Mouse (Mus musculus): ENCODE results near the gene Atp1a4. TPM values are rescaled to one million over a fixed set of nuclear protein-coding genes. Genes with fewer than 3 reads are reported as not detected.

Gene Atp1a4
- total RNA-seq, 2 experiments from 2014 or later, result not detected

GRCm38 (mm10) chr1:172296816-172297510 is 38.7 kb upstream of the Atp1a4 start:
- Histone ChIP-seq H3K4me3 (peak overlapping the region; percentile 58), H3K27ac (peak overlapping the region; percentile 93)
- no peak for TF ChIP-seq CTCF (conservative IDR thresholded peaks at IDR 0.05)
- no peak for DNase-seq (ENCODE audit: low spot score in 2 of 2)

- DNase-seq (ENCODE audit: low spot score in 2 of 2), result peak; percentile 56 to 70
- no peak for TF ChIP-seq CTCF (conservative IDR thresholded peaks at IDR 0.05)
Observed at GRCm38 (mm10) chr1:172295751-172296197, 37.6 kb upstream of the Atp1a4 start.

GRCm38 (mm10) chr1:172293449-172293848 is 35.2 kb upstream of the Atp1a4 start:
- peak overlapping the region; percentile 32 for H3K4me3 ChIP-seq
- H3K27ac ChIP-seq, result peak overlapping the region; percentile 77
- TF ChIP-seq CTCF (conservative IDR thresholded peaks at IDR 0.05), result no peak
- DNase-seq (ENCODE audit: low spot score in 2 of 2), result no peak

More at GRCm38 (mm10) chr1:172295751-172296197, 37.6 kb upstream of the Atp1a4 start:
- H3K27ac ChIP-seq, result peak overlapping the region; percentile 93
- H3K4me3 ChIP-seq, result peak overlapping the region; percentile 58

GRCm38 (mm10) chr1:172292880-172293279 is 34.7 kb upstream of the Atp1a4 start:
- TF ChIP-seq CTCF (conservative IDR thresholded peaks at IDR 0.05), result no peak
- Histone ChIP-seq H3K27ac (peak overlapping the region; percentile 77), H3K4me3 (peak overlapping the region; percentile 20; the same call in 1 of the 2 replicates)
- DNase-seq (ENCODE audit: low spot score in 2 of 2), result no peak

- H3K27ac ChIP-seq, result no peak overlapping the region
Observed at GRCm38 (mm10) chr1:172289617-172289946, 31.4 kb upstream of the Atp1a4 start.

GRCm38 (mm10) chr1:172288900-172289616 is 30.8 kb upstream of the Atp1a4 start:
- Histone ChIP-seq H3K27ac (no peak overlapping the region), H3K4me3 (no peak overlapping the region)
- no peak for TF ChIP-seq CTCF (conservative IDR thresholded peaks at IDR 0.05)
- no peak for DNase-seq (ENCODE audit: low spot score in 2 of 2)

More at GRCm38 (mm10) chr1:172289617-172289946, 31.4 kb upstream of the Atp1a4 start:
- DNase-seq (ENCODE audit: low spot score in 2 of 2), result no peak
- TF ChIP-seq CTCF (conservative IDR thresholded peaks at IDR 0.05), result no peak
- no peak overlapping the region for H3K4me3 ChIP-seq

- no peak for TF ChIP-seq CTCF (conservative IDR thresholded peaks at IDR 0.05)
- Histone ChIP-seq H3K4me3 (no peak overlapping the region), H3K27ac (peak overlapping the region; percentile 10; the same call in 1 of the 2 replicates)
- no peak for DNase-seq (ENCODE audit: low spot score in 2 of 2)
Observed at GRCm38 (mm10) chr1:172286740-172287139, 28.5 kb upstream of the Atp1a4 start.

GRCm38 (mm10) chr1:172284221-172284620 is 26.0 kb upstream of the Atp1a4 start:
- H3K27ac ChIP-seq, result no peak overlapping the region

GRCm38 (mm10) chr1:172283073-172283472 is 24.9 kb upstream of the Atp1a4 start:
- no peak for DNase-seq (ENCODE audit: low spot score in 2 of 2)
- Histone ChIP-seq H3K4me3 (no peak overlapping the region), H3K27ac (peak overlapping the region; percentile 90)
- TF ChIP-seq CTCF (conservative IDR thresholded peaks at IDR 0.05), result no peak

More at GRCm38 (mm10) chr1:172284221-172284620, 26.0 kb upstream of the Atp1a4 start:
- DNase-seq (ENCODE audit: low spot score in 2 of 2), result no peak
- no peak for TF ChIP-seq CTCF (conservative IDR thresholded peaks at IDR 0.05)
- no peak overlapping the region for H3K4me3 ChIP-seq

GRCm38 (mm10) chr1:172281522-172282254 is 23.5 kb upstream of the Atp1a4 start:
- peak in 1 of 2 experiments; percentile 31 for DNase-seq (ENCODE audit: low spot score in 2 of 2)
- no peak overlapping the region for H3K4me3 ChIP-seq
- peak; percentile 53 for TF ChIP-seq CTCF (conservative IDR thresholded peaks at IDR 0.05)
- peak overlapping the region; percentile 90 for H3K27ac ChIP-seq

GRCm38 (mm10) chr1:172279768-172280509 is 21.7 kb upstream of the Atp1a4 start:
- peak in 1 of 2 experiments; percentile 20 for DNase-seq (ENCODE audit: low spot score in 2 of 2)
- no peak overlapping the region for H3K4me3 ChIP-seq
- peak overlapping the region; percentile 90 for H3K27ac ChIP-seq
- TF ChIP-seq CTCF (conservative IDR thresholded peaks at IDR 0.05), result no peak

GRCm38 (mm10) chr1:172278328-172278727 is 20.1 kb upstream of the Atp1a4 start:
- no peak overlapping the region for H3K4me3 ChIP-seq
- peak overlapping the region; percentile 90 for H3K27ac ChIP-seq
- TF ChIP-seq CTCF (conservative IDR thresholded peaks at IDR 0.05), result no peak
- no peak for DNase-seq (ENCODE audit: low spot score in 2 of 2)
